Mouse (Mus musculus): Measurements from ENCODE around the gene Rgma. TPM values are rescaled to one million over a fixed set of nuclear protein-coding genes. Genes with fewer than 3 reads are reported as not detected.

The Rgma gene
- polyA plus RNA-seq, 1 experiment, result 4.7 TPM

- WGBS, result 4% methylated on average over 39 of the region's 39 CpGs
- Histone ChIP-seq H3K27me3 (ENCODE audit: control insufficient read depth, insufficient read depth, low read length) (peaks cover 14% of the 10 kb centered on the region), H3K36me3 (ENCODE audit: control insufficient read depth, insufficient read depth, low read length) (no peaks in the 10 kb centered on the region), H3K27ac (ENCODE audit: insufficient read depth, low read length) (peak overlapping the region; percentile 41; the same call in 1 of the 2 replicates), H3K4me3 (ENCODE audit: extremely low read depth, insufficient read depth, insufficient read length) (peak overlapping the region; percentile 43; the same call in 1 of the 2 replicates), H3K4me1 (ENCODE audit: control insufficient read depth, insufficient read depth, insufficient read length) (no peaks in the 10 kb centered on the region)
- DNase-seq (ENCODE audit: low read depth in 1 of 2, low spot score in 2 of 2), result no peak
- no peak for TF ChIP-seq CTCF (IDR thresholded peaks at IDR 0.05; ENCODE audit: extremely low read depth, insufficient read depth, insufficient read length, insufficient replicate concordance)
- no peak for TF ChIP-seq POLR2A (IDR thresholded peaks at IDR 0.05; ENCODE audit: low read depth, low read length)
Measured at GRCm38 (mm10) chr7:73391518-73392321, 16.4 kb downstream of the Rgma start.

DNA sequence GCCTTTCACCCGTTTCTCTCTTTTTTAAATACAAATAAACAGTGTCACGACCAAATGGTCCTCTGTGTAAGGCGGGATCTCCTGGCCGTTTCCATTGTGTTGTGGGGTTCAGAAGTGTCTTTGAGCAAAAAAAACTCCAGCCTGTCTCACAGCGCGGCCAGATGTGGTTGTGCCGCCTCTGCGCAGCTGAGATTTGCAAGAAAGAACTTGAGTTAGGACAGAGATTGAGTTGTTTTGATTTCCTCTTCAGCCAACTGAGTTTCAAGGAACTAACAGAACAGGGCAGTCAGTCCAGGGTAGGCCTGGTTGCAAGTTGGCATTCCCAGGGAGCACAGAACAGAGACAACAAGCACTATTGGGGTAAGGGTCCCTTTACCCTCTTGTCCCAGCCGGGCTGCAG lies 17.1 kb downstream of the Rgma start:
- peak overlapping the region; percentile 21; the same call in 1 of the 2 replicates for H3K4me3 ChIP-seq (ENCODE audit: extremely low read depth, insufficient read depth, insufficient read length)

GRCm38 (mm10) chr7:73393307-73394012 lies 18.2 kb downstream of the Rgma start:
- Histone ChIP-seq H3K27me3 (ENCODE audit: control insufficient read depth, insufficient read depth, low read length) (peaks cover 16% of the 10 kb centered on the region), H3K27ac (ENCODE audit: insufficient read depth, low read length) (no peak overlapping the region), H3K4me1 (ENCODE audit: control insufficient read depth, insufficient read depth, insufficient read length) (no peaks in the 10 kb centered on the region), H3K36me3 (ENCODE audit: control insufficient read depth, insufficient read depth, low read length) (no peaks in the 10 kb centered on the region), H3K4me3 (ENCODE audit: extremely low read depth, insufficient read depth, insufficient read length) (no peak overlapping the region)
- 72% methylated on average over 9 of the region's 9 CpGs for WGBS
- TF ChIP-seq CTCF (IDR thresholded peaks at IDR 0.05; ENCODE audit: extremely low read depth, insufficient read depth, insufficient read length, insufficient replicate concordance) (no peak), POLR2A (IDR thresholded peaks at IDR 0.05; ENCODE audit: low read depth, low read length) (no peak)
- no peak for DNase-seq (ENCODE audit: low read depth in 1 of 2, low spot score in 2 of 2)

More for the DNA sequence above, 17.1 kb downstream of the Rgma start:
- TF ChIP-seq CTCF (IDR thresholded peaks at IDR 0.05; ENCODE audit: extremely low read depth, insufficient read depth, insufficient read length, insufficient replicate concordance) (no peak), POLR2A (IDR thresholded peaks at IDR 0.05; ENCODE audit: low read depth, low read length) (no peak)
- H3K27ac ChIP-seq (ENCODE audit: insufficient read depth, low read length), result no peak overlapping the region; the same call in 1 of the 2 replicates
- 5% methylated on average over 9 of the region's 9 CpGs for WGBS
- no peak for DNase-seq (ENCODE audit: low read depth in 1 of 2, low spot score in 2 of 2)
- no peaks in the 10 kb centered on the region for H3K36me3 ChIP-seq (ENCODE audit: control insufficient read depth, insufficient read depth, low read length)
- peaks cover 14% of the 10 kb centered on the region for H3K27me3 ChIP-seq (ENCODE audit: control insufficient read depth, insufficient read depth, low read length)
- H3K4me1 ChIP-seq (ENCODE audit: control insufficient read depth, insufficient read depth, insufficient read length), result no peaks in the 10 kb centered on the region

GRCm38 (mm10) chr7:73394013-73394409 lies 18.7 kb downstream of the Rgma start:
- no peak for DNase-seq (ENCODE audit: low read depth in 1 of 2, low spot score in 2 of 2)
- TF ChIP-seq CTCF (IDR thresholded peaks at IDR 0.05; ENCODE audit: extremely low read depth, insufficient read depth, insufficient read length, insufficient replicate concordance) (no peak), POLR2A (IDR thresholded peaks at IDR 0.05; ENCODE audit: low read depth, low read length) (no peak)
- Histone ChIP-seq H3K36me3 (ENCODE audit: control insufficient read depth, insufficient read depth, low read length) (no peaks in the 10 kb centered on the region), H3K4me1 (ENCODE audit: control insufficient read depth, insufficient read depth, insufficient read length) (no peaks in the 10 kb centered on the region), H3K4me3 (ENCODE audit: extremely low read depth, insufficient read depth, insufficient read length) (no peak overlapping the region), H3K27ac (ENCODE audit: insufficient read depth, low read length) (no peak overlapping the region), H3K27me3 (ENCODE audit: control insufficient read depth, insufficient read depth, low read length) (peaks cover 16% of the 10 kb centered on the region)
- WGBS, result 79% methylated on average over 4 of the region's 4 CpGs

GRCm38 (mm10) chr7:73398319-73398718 lies 23.0 kb downstream of the Rgma start:
- Histone ChIP-seq H3K4me1 (ENCODE audit: control insufficient read depth, insufficient read depth, insufficient read length) (no peaks in the 10 kb centered on the region), H3K27ac (ENCODE audit: insufficient read depth, low read length) (no peak overlapping the region), H3K27me3 (ENCODE audit: control insufficient read depth, insufficient read depth, low read length) (peaks cover 3% of the 10 kb centered on the region; the same call in 1 of the 2 replicates), H3K36me3 (ENCODE audit: control insufficient read depth, insufficient read depth, low read length) (no peaks in the 10 kb centered on the region), H3K4me3 (ENCODE audit: extremely low read depth, insufficient read depth, insufficient read length) (no peak overlapping the region)
- TF ChIP-seq POLR2A (IDR thresholded peaks at IDR 0.05; ENCODE audit: low read depth, low read length) (no peak), CTCF (IDR thresholded peaks at IDR 0.05; ENCODE audit: extremely low read depth, insufficient read depth, insufficient read length, insufficient replicate concordance) (no peak)
- DNase-seq (ENCODE audit: low read depth in 1 of 2, low spot score in 2 of 2), result no peak
- 14% methylated on average over 11 of the region's 11 CpGs for WGBS

GRCm38 (mm10) chr7:73398806-73399442 lies 23.6 kb downstream of the Rgma start:
- no peak for DNase-seq (ENCODE audit: low read depth in 1 of 2, low spot score in 2 of 2)
- no peaks in the 10 kb centered on the region for H3K4me1 ChIP-seq (ENCODE audit: control insufficient read depth, insufficient read depth, insufficient read length)
- WGBS, result 14% methylated on average over 19 of the region's 19 CpGs
- TF ChIP-seq CTCF (IDR thresholded peaks at IDR 0.05; ENCODE audit: extremely low read depth, insufficient read depth, insufficient read length, insufficient replicate concordance) (no peak), POLR2A (IDR thresholded peaks at IDR 0.05; ENCODE audit: low read depth, low read length) (no peak)
- peaks cover 3% of the 10 kb centered on the region; the same call in 1 of the 2 replicates for H3K27me3 ChIP-seq (ENCODE audit: control insufficient read depth, insufficient read depth, low read length)
- no peaks in the 10 kb centered on the region for H3K36me3 ChIP-seq (ENCODE audit: control insufficient read depth, insufficient read depth, low read length)
- no peak overlapping the region for H3K4me3 ChIP-seq (ENCODE audit: extremely low read depth, insufficient read depth, insufficient read length)
- H3K27ac ChIP-seq (ENCODE audit: insufficient read depth, low read length), result no peak overlapping the region
